Mouse (Mus musculus): ENCODE measurements around the gene Pnldc1.
"Not testable (repeated sequence)": the region's sequence is repeated elsewhere in the genome, so short reads cannot be mapped to it uniquely, and the experiment has no call there.

Pnldc1 gene

DNA sequence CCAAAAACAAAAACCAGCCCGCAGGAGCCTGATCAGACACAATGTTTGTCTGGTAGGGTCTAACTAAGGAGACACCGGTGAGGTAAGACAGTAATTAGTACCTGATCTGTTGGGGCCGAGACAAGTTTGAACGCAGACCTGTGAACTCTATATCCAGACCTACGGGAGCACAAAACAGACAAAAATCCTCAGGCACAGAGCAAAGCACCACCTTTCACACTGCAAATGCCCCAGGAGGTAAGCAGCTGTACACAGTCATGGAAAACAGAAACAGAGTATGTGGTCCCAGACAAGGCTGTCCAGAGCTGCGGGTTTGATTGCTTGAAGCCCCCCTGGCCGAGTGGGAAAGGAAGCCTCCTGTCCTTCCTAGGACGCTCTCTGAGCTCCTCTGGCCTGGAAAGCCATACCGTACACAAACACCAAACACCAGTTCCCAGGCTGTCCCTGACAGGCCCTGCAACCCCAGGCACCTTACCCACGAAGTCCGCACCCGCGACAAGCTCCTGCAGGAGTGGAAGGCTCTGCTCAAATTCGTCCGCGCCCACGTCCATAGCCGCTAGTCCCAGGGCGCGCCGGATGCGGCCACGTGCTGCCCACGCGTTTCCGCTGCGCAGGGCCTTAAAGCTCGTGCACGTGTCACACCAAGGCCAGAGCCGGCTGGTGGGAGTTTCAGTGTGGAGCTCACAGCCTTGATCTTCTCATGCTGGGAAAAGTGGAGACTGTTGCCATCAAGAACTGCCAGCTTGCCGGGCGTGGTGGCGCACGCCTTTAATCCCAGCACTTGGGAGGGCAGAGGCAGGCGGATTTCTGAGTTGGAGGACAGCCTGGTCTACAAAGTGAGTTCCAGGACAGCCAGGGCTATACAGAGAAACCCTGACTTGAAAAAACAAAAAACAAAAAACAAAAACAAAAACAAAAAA, at the start of gene Pnldc1:
Pnldc1 (minus strand) TSS at position 870 of the 920 bp plus-strand sequence.
- DNase-seq (ENCODE audit: low spot score) = peak; percentile 10

- DNase-seq (ENCODE audit: low spot score) = not testable (repeated sequence)
Measured at GRCm38 (mm10) chr17:12959377-12959776, 49.3 kb upstream of the Pnldc1 start.

GRCm38 (mm10) chr17:12956664-12957063, 46.6 kb upstream of the Pnldc1 start:
- no peak for DNase-seq (ENCODE audit: low spot score)

GRCm38 (mm10) chr17:12949669-12950068, 39.6 kb upstream of the Pnldc1 start:
- DNase-seq (ENCODE audit: low spot score) = no peak

DNA sequence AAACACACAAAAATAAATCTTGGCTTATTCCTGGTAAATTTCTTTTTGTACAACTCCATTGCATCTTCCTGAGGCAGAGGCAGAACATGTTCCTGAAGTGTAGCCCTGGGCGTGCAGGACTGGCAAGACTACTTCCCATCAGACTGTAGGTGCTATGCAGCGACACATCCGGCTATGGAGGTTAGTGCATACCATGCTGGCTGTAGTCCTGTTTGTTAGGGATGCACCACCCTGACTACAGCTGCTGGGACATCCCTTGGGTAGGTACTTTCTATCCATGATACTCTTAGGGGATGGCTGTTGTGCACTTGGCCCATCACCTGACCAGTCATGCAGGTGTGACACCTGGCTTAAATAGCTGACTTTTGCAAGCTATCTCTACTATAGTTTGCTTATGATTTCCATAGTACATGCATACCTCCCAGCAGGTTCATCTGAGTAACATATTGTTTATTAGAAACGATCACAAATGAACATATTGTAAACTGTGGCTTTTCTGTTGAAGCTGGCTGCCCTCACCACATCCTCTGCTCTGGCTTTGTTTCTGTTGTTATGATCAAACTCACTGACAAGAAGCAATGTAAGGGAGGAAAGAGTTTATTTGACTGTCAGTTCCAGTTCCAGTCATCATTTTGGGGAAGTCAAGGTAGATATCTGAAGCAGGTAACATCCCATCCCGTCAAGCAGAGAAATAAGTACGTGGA, 32.6 kb upstream of the Pnldc1 start:
- no peak for DNase-seq (ENCODE audit: low spot score)

- DNase-seq (ENCODE audit: low spot score) = no peak
Measured at GRCm38 (mm10) chr17:12941543-12942260, 31.7 kb upstream of the Pnldc1 start.

DNA sequence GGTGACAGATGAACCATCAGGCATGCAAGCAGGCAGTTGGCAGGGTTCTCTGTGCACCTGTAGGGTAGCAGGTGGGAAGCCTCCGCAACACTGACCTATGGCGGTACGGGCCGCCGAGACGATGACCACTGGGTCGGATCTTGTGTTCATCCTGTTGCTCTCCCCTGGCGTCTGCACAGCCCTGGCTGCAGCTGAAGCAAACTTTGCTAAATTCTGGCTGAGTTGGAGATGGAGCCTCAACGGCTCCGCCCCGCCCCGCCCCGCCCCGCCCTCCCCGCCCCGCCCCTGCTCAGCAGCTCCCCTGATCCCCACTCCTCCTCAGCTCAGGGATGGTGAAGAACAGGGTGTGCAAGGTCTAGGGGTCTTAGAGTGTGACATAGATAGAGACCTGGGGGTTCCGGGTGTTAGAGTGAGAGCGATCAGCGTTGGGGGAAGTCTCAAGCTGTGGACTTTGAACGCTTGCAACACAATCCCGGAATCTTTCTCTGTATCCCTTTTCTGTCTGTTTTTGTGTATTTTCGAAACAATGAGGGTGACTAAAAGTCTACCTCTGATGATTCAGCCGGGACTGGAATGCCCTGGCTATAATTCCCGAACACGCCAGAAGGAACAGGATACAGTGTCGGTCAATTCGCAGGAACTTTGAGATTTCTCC, 30.2 kb upstream of the Pnldc1 start, which contains the start of gene Acat3:
Acat3 (minus strand) TSS at position 450 of the 655 bp plus-strand sequence.
- DNase-seq (ENCODE audit: low spot score) = no peak

- not testable (repeated sequence) for DNase-seq (ENCODE audit: low spot score)
Measured at GRCm38 (mm10) chr17:12939377-12940148, 29.5 kb upstream of the Pnldc1 start.

GRCm38 (mm10) chr17:12938077-12938476, 28.0 kb upstream of the Pnldc1 start:
- DNase-seq (ENCODE audit: low spot score) = no peak

GRCm38 (mm10) chr17:12937412-12937970, 27.5 kb upstream of the Pnldc1 start:
- DNase-seq (ENCODE audit: low spot score) = no peak

DNA sequence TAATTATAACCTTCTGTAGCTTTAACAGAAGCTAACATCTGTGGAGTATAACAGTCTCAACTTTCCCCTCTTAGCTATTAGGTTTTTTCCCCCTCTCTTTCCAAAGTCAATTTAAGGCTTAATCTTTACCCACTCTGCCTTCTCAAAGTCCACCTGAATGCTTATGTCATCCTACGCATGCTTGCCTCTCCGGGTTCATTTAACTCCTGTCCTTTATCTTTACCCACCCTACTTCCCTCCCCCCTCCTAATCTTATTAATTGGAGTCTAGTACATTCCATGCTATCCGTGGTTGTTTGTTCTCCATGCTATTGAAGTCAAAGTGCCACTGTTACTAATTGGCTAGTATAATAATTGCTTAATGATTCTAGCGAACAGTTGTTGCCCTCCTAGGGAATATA, 25.7 kb upstream of the Pnldc1 start:
- no peak for DNase-seq (ENCODE audit: low spot score)

DNA sequence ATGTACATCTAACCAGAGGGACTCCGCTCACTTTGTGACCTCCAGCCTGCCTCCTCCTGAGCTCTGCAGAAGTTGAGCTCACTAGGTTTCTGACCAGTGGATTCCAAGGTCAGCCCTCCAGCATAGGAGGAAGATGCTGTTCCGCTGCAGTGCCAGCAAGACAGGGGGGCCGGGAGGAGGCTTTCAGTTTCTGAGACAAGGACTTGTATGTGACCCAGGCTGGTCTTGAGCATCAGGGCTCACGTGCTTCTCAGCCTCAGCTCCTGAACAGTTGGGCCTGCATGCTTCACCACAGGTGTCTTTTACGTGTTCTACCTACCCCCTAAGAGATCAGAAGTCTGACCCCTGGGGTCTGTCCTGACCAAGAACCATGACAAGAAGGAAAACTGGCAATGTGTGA, 21.5 kb upstream of the Pnldc1 start:
- not testable (repeated sequence) for DNase-seq (ENCODE audit: low spot score)

DNA sequence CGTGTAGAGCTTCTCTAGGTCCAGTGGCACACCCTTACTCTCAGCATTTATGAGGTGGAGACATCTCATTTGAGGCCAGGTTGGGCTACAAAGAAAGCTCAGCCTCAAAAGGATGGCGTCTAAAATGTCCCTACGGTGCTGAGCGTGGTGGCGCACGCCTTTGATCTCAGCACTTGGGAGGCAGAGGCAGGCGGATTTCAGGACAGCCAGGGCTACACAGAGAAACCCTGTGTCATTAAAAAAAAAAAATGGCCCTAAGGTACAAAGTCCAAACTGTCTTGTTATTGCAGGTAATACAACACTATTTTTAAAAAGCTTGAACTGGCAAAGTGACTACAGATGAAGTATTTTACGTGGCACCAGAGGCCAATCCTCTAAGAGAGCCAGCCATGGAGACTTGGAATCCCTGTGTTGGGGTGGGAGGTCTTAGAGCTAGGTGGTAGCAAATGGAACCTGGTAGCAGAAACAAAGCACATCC, 15.7 kb upstream of the Pnldc1 start:
- no peak for DNase-seq (ENCODE audit: low spot score)

GRCm38 (mm10) chr17:12925001-12925400, 15.0 kb upstream of the Pnldc1 start:
- no peak for DNase-seq (ENCODE audit: low spot score)

GRCm38 (mm10) chr17:12921073-12921472, 11.0 kb upstream of the Pnldc1 start:
- DNase-seq (ENCODE audit: low spot score) = no peak

DNA sequence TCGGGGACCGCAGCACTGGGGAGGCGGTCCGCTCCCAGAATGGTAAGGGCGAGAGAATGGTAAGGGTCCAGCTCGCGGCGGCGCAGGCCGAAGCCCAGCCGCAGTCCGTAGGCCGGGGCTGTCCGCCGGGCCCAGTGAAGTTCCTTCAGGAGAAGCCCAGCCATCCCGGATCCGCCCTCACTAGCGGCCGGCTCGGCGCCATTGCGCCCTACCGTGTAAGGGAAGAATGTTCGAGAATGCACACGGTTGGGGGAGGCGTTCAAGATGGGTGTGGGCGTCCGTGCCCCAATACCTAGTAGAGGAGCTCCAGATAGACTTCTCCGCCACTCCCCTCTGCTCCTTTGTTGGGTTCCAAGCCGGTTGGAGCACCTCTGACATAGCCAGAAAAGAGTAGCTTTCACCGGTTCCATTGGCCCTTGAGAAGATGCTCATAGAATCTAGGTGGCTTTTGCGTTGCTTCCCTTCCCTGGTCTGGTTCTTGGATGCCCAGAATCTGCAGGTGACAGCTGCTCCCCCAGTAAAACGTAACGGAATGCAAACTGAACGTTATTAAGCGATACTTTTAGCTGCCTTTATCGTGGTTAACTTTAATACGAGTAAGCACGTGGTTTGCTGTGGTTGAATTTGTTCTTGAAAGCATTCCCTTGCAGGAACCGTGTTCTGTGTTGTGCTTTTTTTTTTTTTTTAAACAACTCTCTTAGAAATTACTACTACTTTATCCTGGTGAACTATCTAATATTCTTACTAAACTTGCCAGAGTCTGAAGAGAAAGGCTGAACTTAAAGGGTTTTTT, 6.8 kb upstream of the Pnldc1 start:
- DNase-seq (ENCODE audit: low spot score) = no peak

DNA sequence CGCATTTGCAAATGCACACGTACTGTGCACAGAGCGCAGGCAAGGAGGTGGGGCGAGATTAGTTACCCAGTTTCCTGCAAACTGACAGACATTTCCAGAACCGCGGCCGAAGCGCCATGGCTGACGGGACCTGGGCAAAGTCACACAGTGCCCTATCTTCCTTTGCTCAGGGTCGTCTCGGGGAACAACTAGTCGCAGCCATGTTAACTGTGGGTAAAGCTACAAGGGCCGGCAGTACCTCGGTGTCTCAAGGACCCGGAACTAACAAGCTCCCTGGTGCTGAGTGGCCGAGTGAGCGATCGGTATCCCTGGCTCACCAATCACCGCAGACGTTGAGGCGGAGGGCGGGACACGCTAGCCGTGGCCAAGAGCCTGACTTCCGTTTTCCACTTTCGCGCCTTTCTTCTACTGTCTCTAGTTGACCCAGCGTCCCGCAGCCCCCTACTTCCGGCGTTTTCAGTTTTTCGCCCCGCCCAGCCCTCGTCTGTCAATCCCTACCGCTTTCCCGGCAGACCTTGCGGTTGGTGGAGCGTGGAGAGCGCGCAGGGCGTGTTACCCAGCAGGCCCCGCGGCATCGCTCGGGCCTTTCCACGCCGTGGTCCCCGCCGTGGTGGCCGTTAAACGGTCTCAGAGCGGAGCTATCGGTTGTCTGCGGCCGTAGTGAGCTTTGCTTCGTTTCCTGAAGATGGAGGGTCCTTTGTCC, 6.0 kb upstream of the Pnldc1 start, which contains the start of gene Mrpl18:
Mrpl18 (minus strand) TSS at position 465 of the 703 bp plus-strand sequence.
- DNase-seq (ENCODE audit: low spot score) = peak; percentile 99

GRCm38 (mm10) chr17:12915488-12915880, 5.5 kb upstream of the Pnldc1 start, which contains the start of gene Tcp1:
Tcp1 (plus strand) TSS chr17:12915701.
- DNase-seq (ENCODE audit: low spot score) = no peak

DNA sequence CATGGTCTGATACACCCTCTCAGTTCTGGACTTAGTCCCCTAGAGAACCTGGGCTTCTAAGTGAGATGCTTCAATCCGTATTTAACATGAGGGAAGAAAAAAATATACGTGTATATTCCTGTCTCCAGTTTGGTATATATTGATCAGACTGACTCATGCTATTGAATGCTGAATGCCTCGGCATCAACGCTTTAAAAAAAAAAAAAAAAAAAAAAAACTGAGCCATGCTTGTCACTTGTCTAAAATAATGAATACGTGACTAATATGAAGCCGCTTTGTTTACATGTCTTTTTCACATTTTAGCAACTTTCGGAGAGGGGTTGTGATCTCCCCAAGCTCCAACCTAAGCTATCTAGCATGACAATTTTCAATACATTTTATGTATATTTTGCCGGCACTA, 361 bp upstream of the Pnldc1 start:
- no peak for DNase-seq (ENCODE audit: low spot score)

Measured in ovary, adult 18-20 months (tissue).